Mouse (Mus musculus) midbrain, postnatal 0 days (tissue): Measurements from ENCODE around the gene Tfcp2. TPM values are rescaled to one million over a fixed set of nuclear protein-coding genes. Genes with fewer than 3 reads are reported as not detected.

ENCODE experiments used
- ATAC-seq: fragments of 200-750 bp; cut with Nextera tagmentation; 2 replicates; pipeline ENCODE4 v1.8.0; 2017; ENCODE audit warnings: moderate number of reproducible peaks, mild to moderate bottlenecking, moderate TSS enrichment, moderate library complexity; ENCODE audit not compliant: low FRiP score
- DNase-seq: peaks from one replicate; pipeline ENCODE4 v3.0.0-alpha.2; 2015; ENCODE audit warnings: low spot score
- H3K27ac ChIP-seq: fragments of 300-500 bp; sonication (generic); 2 replicates; pipeline ENCODE4 v1.5.1; 2014; ENCODE audit warnings: low read depth, mild to moderate bottlenecking, low read length, mixed read lengths
- H3K27me3 ChIP-seq: fragments of 300-500 bp; sonication (generic); 2 replicates; pipeline ENCODE4 v1.6.1; 2014; ENCODE audit warnings: low read length, control low read depth, mixed read lengths; ENCODE audit not compliant: insufficient read depth
- H3K36me3 ChIP-seq: fragments of 300-500 bp; sonication (generic); 2 replicates; pipeline ENCODE4 v1.6.1; 2014; ENCODE audit warnings: low read length, control low read depth, mixed read lengths; ENCODE audit not compliant: insufficient read depth
- H3K4me1 ChIP-seq: fragments of 300-500 bp; sonication (generic); 2 replicates; pipeline ENCODE4 v1.6.1; 2014; ENCODE audit warnings: mild to moderate bottlenecking, control low read depth, antibody characterized with exemption, low read length, mixed read lengths; ENCODE audit not compliant: insufficient read depth
- H3K4me2 ChIP-seq: fragments of 300-500 bp; sonication (generic); 2 replicates; pipeline ENCODE4 v1.6.1; 2014; ENCODE audit warnings: low read depth, mild to moderate bottlenecking, low read length, mixed read lengths; ENCODE audit not compliant: poor library complexity, severe bottlenecking
- H3K4me3 ChIP-seq: fragments of 300-500 bp; sonication (generic); 2 replicates; pipeline ENCODE4 v1.5.1; 2014; ENCODE audit warnings: low read depth, mild to moderate bottlenecking, low read length, moderate library complexity
- H3K9ac ChIP-seq: fragments of 300-500 bp; sonication (generic); replicated peaks from 2 replicates; pipeline ENCODE4 v1.6.1; 2014; ENCODE audit warnings: mild to moderate bottlenecking, low read length, moderate library complexity, mixed read lengths; ENCODE audit not compliant: poor library complexity, severe bottlenecking
- H3K9me3 ChIP-seq: fragments of 300-500 bp; sonication (generic); 2 replicates; pipeline ENCODE4 v1.6.1; 2016; ENCODE audit warnings: low read length, control low read depth
- CTCF ChIP-seq: IDR thresholded peaks from 2 replicates; pipeline ENCODE4 v1.5.1; 2016; ENCODE audit warnings: antibody characterized with exemption, mild to moderate bottlenecking
- WGBS: fragments of 180-500 bp; shearing (Covaris S2); extraction: QIAGEN DNeasy Blood & Tissue Kit; methylation state at CpG from one replicate; pipeline ENCODE4 v1.1.7; 2014; 5-methylcytosine and 5-hydroxymethylcytosine counted together
- polyA plus RNA-seq: library from polyadenylated mRNA; unstranded; fragments of >200 nt; fragmentation: Nextera tagmentation; extraction: Ambion mirVana; gene quantifications from 2 replicates; pipeline ENCODE4 v1.2.1, GENCODE M21; 2015
- total RNA-seq: library from RNA; depleted of rRNA; stranded (reverse); fragments of >200 nt; gene quantifications from 2 replicates; pipeline ENCODE4 v1.2.3, GENCODE M21; 2014

Tfcp2 gene
- total and polyA plus RNA-seq, 2 experiments from 2014 or later, result 30.4 to 36.7 TPM

DNA sequence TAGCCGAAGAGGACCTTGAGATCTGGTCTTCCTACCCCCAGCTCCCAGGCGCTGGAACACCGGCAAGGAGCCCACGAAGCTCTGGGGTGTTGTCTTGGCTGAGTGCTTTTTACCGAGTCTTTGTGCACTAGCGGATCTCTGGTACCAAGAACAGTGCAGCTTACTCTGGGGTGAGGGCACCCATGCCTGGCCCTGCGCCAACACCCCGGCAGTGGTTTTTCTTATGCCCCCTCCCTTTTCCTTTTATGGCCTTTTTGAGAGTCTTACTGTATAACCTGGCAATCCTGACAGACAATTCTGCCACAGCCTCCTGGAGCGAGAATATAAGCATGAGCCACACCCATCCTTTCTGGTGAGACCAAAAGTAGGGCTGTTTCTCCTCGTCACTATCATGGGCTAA lies 73.5 kb downstream of the Tfcp2 start:
- H3K4me1 ChIP-seq, result no peaks in the 10 kb centered on the region
- H3K27me3 ChIP-seq, result no peaks in the 10 kb centered on the region
- TF ChIP-seq CTCF, result no peak
- DNase-seq (no peak), ATAC-seq (no peak)
- H3K27ac ChIP-seq, result no peak overlapping the region
- no peak overlapping the region for H3K4me2 ChIP-seq
- peaks cover 76% of the 10 kb centered on the region for H3K36me3 ChIP-seq
- no peak overlapping the region for H3K9ac ChIP-seq
- 86% methylated on average over 10 of the region's 10 CpGs for WGBS
- no peak overlapping the region for H3K4me3 ChIP-seq
- no peaks in the 10 kb centered on the region for H3K9me3 ChIP-seq

DNA sequence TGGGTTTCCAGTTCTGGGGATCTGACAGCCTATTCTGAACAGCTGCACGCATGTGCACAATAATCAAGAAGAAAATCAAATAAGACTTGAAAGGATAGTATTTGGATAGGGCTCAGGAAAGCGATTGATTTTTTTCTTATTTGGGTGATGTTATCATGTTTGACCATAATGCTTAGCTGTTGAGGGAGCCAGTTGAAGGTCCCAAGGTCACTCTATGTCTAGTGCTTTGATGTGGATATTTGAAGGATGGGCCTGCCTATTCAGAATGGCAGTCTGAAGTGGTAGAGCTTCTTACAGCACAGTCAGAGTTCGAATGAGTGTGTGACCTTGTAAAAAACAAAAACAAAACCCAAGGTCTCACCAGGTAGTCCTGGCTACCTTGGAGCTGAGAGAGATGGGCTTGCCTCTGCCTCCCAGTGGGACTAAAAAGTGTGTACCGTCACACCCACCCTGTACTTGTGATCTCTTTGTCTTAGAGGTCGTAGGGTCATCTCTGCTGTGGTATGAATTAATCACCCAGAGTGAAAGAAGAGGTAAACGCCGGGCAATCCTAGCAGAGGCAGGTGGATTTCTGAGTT lies 77.8 kb downstream of the Tfcp2 start:
- no peaks in the 10 kb centered on the region for H3K9me3 ChIP-seq
- no peak for DNase-seq
- no peak overlapping the region for H3K27ac ChIP-seq
- no peak for TF ChIP-seq CTCF
- H3K4me2 ChIP-seq, result no peak overlapping the region
- 82% methylated on average over 7 of the region's 7 CpGs for WGBS
- H3K36me3 ChIP-seq, result peaks cover 49% of the 10 kb centered on the region
- peaks cover 8% of the 10 kb centered on the region; the same call in 1 of the 2 replicates for H3K4me1 ChIP-seq
- no peak overlapping the region for H3K9ac ChIP-seq
- H3K27me3 ChIP-seq, result no peaks in the 10 kb centered on the region
- H3K4me3 ChIP-seq, result no peak overlapping the region
- no peak for ATAC-seq

DNA sequence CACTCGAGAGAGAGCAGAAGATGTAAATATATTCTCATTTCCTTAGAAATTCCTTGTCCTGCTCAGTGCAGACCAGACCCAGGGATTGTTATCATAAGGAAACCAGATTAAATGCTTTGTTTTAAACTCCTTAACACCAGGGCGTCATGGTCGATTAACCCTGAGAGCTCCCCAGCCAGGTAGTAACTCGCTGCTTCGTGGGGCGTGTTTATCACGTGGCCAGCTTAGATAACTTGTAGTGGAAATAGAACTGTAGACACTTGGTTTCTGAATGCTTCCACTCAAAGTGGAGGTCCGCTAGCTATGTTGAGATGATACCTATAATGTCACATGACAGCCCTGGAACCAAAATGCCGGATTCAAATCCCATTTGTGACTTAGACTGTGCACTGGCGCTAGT lies 81.8 kb downstream of the Tfcp2 start:
- 62% methylated on average over 10 of the region's 10 CpGs for WGBS
- H3K27ac ChIP-seq, result no peak overlapping the region
- peak overlapping the region; percentile 90 for H3K4me2 ChIP-seq
- H3K36me3 ChIP-seq, result peaks cover 17% of the 10 kb centered on the region
- no peak overlapping the region for H3K9ac ChIP-seq
- no peaks in the 10 kb centered on the region for H3K27me3 ChIP-seq
- no peaks in the 10 kb centered on the region for H3K9me3 ChIP-seq
- no peak for ATAC-seq
- TF ChIP-seq CTCF, result no peak
- no peak for DNase-seq
- H3K4me1 ChIP-seq, result peaks cover 13% of the 10 kb centered on the region; the same call in 1 of the 2 replicates
- peak overlapping the region; percentile 85 for H3K4me3 ChIP-seq

DNA sequence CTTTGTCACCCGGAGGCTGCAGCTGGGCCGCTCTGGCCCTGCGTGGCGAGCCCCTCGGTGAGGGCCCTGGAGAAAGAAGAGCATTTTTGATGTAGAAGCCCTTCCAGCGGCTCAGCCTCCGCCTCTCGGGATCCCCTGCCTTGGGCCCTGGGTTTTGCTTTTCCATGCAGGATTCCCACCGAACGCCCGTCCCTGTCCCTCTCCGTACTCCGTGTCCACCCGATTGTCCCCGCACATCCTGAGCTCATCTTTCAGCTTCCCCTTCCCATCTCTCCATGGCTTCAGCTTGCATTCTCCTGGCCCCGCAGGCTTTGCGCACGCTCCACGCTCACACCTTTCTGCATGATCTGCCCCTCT lies 82.6 kb downstream of the Tfcp2 start:
- Histone ChIP-seq H3K9ac (peak overlapping the region; percentile 78), H3K27me3 (no peaks in the 10 kb centered on the region), H3K4me2 (peak overlapping the region; percentile 90), H3K4me3 (peak overlapping the region; percentile 85), H3K36me3 (peaks cover 11% of the 10 kb centered on the region; the same call in 1 of the 2 replicates), H3K9me3 (no peaks in the 10 kb centered on the region), H3K27ac (peak overlapping the region; percentile 79), H3K4me1 (peaks cover 13% of the 10 kb centered on the region; the same call in 1 of the 2 replicates)
- DNase-seq (peak; percentile 19), ATAC-seq (peak; percentile 59)
- 2% methylated on average over 19 of the region's 19 CpGs for WGBS
- no peak for TF ChIP-seq CTCF

DNA sequence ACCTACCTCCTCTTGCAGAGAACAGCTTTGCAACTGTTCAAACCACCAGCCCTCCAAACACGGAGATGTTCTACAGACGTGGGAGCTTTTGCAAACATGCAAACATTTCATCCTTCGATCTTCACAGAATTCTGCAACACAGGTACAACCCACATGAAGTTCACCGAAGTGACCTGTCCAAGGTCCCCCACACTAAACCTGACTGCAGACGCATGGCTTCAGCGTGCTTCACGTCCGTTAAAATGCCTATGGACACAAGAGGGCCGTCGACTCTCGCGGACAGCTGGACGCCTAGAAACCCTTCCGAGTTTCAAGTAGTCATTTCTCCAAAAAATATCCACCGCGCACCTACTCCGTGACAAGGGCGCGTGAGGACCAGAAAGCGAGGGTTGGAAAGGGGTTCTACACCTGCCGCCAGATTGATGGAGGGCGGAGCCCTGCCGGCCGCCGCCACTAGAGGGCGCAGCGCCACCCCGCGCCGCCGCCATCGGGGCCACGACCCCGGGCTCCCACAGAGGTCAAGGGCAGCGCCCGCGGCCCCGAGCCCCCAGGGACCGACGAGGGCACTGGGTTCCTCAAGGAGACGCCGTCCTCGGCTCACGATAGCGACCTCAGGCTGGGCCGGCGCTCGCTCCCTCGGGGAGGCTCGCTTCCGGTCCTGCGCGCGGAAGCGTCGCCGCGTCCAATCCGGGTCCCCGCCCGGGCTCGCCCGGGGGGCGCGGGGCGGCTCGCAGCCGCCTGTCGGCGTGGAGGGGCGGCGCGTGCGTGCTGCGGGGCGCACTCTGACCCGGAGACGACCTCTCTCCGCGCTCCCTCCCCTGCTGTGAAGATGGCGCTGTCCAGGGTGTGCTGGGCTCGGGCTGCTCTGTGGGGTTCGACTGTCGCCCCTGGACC lies 83.3 kb downstream of the Tfcp2 start, which contains the start of gene Letmd1:
Gene Letmd1, plus strand, starts transcription at position 729 of the 894 bp plus-strand sequence.
- peak; percentile 94 for ATAC-seq
- peak; percentile 93 for DNase-seq
- peaks cover 5% of the 10 kb centered on the region; the same call in 1 of the 2 replicates for H3K36me3 ChIP-seq
- 2% methylated on average over 71 of the region's 84 CpGs for WGBS
- H3K4me1 ChIP-seq, result peaks cover 13% of the 10 kb centered on the region; the same call in 1 of the 2 replicates
- no peaks in the 10 kb centered on the region for H3K9me3 ChIP-seq
- TF ChIP-seq CTCF, result peak; percentile 74
- peak within 1 kb of the TSS; percentile 78 for H3K9ac ChIP-seq
- H3K4me3 ChIP-seq, result peak within 1 kb of the TSS; percentile 85
- no peaks in the 10 kb centered on the region for H3K27me3 ChIP-seq
- peak within 1 kb of the TSS; percentile 79 for H3K27ac ChIP-seq
- peak within 1 kb of the TSS; percentile 90 for H3K4me2 ChIP-seq

DNA sequence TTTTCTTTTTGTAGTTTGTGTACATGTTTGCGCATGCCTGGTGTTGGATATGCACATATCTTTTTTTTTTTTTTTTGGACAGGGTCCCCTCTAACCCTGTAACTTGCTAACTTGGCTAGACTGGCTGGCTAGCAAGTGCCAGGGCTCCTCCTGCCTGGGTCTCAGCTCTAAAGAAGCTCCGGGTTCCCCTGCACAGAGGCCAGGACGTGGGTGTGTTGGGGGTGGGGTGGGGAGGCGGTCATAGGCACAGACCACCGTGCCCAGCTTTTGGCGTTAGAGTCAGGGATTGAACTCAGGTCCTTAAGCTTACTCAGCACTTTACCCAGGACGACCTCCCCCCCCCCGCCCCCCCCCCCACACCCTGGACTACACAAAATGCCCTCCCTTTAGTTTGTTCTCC lies 84.1 kb downstream of the Tfcp2 start:
- Histone ChIP-seq H3K9me3 (no peaks in the 10 kb centered on the region), H3K4me1 (peaks cover 13% of the 10 kb centered on the region; the same call in 1 of the 2 replicates), H3K4me3 (peak overlapping the region; percentile 85), H3K36me3 (0 out of 2 replicates have a peak, but pooled peaks cover 3% of the 10 kb centered on the region), H3K9ac (0 out of 2 replicates have a peak overlapping the region, but pooled peaks have one; percentile 46), H3K27me3 (no peaks in the 10 kb centered on the region), H3K4me2 (peak overlapping the region; percentile 90), H3K27ac (no peak overlapping the region)
- ATAC-seq (no peak), DNase-seq (no peak)
- WGBS, result 46% methylated on average over 7 of the region's 8 CpGs
- TF ChIP-seq CTCF, result no peak
